Mouse (Mus musculus): Measurements from ENCODE around the gene Svbp.

- TF ChIP-seq GATA1 (IDR thresholded peaks at IDR 0.05; ENCODE audit: borderline replicate concordance, low read length), result 0 out of 3 replicates have a peak, but pooled peaks have one; percentile 19
- no peak for TF ChIP-seq FLI1 (IDR thresholded peaks at IDR 0.05; ENCODE audit: low read length)
Observed at GRCm38 (mm10) chr4:119239181-119239682, 44.1 kb downstream of the Svbp start.
